Mouse (Mus musculus): Measurements from ENCODE around the gene Otop2.

Otop2 gene

DNA sequence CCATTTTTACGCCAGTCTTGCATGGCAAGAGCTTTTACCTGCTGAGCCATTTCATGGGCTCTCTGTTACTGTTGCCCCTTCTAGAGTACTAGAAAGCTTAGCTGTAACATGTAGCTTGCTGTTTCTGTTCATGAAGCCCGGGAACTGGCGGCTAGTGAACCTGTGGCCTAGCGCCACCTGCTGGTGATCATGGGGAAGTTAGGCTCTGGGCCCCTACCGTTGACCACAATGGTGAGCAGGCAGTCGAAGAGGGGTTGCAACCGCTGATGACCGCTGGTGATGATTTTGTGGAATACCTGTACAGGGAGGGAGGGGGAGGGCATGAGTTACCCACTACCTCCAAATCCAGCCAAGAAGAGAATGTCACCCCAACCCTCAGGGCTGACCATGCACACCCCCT, 47.2 kb downstream of the Otop2 start:
- peak; percentile 61 for DNase-seq

DNA sequence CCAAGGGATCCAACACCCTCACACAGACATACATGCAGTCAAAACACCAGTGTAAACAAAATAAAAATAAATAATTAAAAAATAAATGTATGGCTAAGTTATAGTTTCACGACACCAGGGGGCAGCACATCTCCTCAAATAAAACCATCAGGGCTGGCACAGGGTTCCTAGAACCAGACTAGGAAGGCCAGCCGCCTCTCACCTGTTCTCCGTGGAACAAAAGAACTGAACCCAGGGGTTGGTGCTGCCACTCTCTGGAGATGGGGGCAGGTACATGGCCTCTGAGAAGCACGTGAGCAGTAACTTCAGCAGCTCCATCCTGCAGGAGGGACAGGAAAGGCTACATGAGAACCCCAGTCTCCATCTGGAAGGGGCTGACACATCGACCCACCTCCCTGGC, 51.5 kb downstream of the Otop2 start:
- peak; percentile 79 for DNase-seq

DNA sequence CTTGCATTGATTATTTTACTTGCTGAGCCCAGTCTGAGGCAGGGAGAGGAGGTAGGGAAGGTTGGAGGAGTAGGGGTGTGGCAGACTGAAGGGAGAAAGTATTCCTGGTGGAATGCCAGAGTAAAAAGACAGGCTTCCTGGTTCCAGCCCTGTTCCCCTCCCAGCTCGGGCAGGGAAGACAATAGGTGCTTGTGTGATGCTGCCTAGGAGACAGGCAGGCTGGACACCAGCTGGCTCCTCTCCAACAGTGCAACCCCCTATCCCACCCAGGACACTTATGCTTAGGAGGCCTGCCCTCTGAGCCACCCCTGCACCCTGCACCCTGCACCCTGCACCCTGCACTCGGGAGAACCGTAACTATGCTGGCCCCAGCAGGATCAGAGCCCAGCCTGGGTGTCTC, 52.3 kb downstream of the Otop2 start:
- no peak for DNase-seq

DNA sequence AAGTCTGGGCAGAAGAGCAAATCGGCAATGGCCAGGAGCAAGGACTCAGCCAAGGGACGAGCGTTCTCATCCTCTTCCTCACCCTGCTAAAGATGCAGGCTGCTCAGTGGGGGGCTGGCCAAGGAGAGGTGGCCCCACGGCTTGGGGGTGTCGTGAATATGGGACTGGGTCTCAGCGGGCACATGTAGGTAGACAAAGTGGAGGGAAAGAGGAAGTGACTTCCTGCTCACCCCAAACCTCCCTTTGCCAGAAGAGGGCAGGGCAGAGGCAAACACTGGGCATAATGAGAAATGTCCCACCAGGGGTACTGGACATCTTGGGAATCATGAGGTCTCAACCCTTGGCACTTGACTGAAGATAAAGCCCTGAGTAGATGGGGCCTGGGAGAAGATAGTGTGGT, 52.8 kb downstream of the Otop2 start:
- DNase-seq = no peak

DNA sequence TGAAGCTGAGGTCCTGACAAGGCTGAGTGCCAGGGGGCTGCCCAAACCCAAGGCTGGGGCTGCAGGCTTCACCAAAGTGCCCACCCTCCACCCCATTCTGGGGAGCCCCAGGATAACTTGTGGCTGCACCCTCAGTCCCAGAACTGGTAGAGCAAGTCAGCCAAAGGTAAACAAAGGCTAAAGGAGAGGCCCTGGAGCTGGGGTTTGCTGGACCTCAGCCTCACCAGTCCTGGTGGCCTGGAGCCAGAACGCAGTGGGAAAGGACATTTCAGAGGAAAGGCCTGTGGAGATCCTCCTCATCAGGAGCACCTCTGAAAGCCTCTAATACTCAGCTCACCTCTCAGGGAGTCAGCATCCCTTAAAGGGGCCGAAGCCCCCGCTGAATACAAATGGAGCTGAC, 57.2 kb downstream of the Otop2 start:
- no peak for DNase-seq

DNA sequence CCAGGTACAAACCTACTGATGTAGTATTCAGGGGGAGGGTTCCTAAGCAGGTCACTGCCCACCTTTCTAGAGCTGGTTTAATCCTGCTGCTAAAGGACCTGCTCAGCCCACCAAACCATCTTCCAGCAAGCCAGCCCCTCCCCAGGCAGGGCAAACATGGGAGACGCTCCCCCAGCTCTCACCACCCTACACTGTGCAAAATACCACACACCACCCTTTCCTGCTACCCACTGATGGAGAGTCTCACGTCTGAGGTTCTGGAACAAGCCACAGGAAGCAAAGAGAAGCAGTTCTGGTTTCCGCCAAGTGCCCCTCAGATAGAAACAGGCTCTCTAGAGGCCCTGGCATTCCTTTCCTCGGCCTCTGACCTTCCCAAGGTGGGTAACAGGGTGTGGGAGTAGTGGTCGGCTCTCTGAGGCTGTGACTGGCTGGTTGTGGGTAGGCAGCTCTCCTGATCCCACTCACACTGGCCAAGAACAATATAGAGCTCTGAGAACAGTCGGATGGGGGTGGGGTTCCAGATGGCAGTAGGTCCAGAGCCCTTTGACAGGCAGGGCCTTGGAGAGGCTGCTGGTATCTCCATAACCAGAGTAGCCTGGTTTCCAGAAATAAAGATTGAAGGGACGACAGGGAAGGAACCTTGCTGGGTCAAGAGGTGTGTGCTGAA, 59.2 kb downstream of the Otop2 start:
- no peak for DNase-seq

DNA sequence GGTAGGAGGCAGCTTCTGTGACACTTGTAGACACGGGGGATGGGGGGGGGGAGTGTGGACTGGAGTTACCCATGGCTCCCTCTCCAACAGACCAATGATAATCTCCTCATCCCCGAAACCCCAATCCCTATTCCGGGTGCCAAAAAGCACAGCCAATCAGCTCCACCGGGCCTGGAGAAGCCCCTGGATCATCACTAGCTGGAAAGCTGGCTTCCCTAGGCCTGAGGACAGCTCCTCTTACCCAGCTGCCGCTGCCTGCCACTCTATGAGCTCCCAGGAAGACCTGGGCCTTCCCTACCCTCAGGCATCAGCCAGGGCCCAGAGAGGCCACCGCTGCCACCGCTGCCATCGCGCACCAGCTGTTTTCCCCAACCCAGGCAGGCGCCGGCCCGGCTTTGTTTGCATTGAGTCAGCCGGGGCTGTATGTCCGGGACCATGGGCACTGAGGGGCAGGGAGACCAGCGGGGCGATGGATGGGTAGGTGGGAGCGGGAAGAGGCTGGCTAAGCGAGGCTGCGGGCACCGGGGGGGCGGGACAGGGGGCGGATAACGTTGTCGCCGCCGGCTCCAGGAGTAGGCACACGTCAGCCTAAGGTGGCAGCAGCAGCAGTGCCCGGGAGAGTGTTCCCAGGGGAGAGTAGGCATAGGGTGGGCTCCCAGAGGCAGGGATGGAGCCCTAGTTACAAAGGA, 59.9 kb downstream of the Otop2 start:
- DNase-seq = no peak

DNA sequence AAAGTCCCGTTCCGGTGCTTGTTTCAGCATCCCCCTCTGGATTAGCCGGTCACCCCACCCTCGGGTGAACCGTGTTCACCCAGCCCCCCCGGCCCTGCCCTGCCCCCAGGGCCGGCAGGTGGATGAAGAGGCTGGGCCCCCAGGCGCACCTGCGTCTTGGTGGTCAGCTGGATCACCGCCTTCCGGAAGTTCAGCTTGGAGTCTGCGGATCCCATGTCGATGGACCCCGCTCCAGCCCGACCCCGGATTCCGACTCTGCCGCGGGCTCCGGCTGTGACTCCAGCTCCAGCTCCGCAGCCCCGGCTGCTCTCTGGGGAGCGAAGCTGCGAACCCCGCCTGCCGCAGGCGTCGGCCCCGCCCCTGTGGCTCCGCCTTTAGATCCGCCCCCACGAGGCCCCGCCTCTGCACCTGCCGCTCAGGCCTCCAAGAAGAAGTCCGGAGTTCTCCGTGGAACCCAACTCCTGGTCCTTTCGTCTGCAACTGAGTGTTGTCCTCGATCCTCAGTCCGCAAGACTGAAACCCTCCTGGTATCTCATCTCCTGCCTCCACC, 60.5 kb downstream of the Otop2 start, which contains the start of gene Hid1:
Gene Hid1 (minus strand): TSS at position 362 of the 550 bp plus-strand sequence.
- peak; percentile 85 for DNase-seq

DNA sequence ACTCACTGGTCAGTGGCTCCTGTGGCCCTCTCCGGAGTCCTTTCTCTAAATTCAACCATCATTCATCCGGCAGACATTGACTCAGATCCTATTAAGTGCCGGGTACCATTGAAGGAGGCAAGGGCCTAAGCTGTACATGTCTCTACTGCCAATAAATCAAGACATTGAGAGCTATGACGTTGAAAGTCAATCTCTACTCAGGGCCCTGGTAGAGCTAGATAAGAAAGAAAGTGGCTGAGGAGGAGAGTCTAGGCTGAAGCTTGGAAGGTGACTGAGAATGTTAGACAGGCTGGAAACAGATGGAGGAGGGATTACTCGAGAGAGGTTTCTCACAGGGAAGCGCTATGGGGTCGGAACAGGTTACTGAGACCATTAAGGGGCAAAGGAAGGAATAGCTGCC, 63.4 kb downstream of the Otop2 start:
- no peak for DNase-seq

DNA sequence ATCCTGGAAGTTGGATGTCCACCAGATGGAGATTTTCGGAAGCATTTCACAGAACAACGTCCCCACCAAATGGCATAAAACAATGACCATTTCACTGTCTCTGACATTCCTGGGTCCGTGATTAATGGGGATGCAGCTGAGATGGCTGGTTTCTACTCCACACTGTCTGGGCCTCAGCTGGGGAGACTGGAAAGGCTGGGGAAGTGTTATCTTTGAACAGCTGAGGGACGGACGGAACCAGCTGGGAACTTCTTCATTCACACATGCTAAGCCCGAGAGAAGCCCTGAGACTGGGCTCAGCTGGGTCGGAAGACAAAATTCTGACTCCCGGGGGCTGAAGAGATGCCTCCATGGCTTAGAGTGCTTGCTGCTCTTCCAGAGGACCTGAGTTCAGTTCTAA, 64.4 kb downstream of the Otop2 start:
- no peak for DNase-seq

DNA sequence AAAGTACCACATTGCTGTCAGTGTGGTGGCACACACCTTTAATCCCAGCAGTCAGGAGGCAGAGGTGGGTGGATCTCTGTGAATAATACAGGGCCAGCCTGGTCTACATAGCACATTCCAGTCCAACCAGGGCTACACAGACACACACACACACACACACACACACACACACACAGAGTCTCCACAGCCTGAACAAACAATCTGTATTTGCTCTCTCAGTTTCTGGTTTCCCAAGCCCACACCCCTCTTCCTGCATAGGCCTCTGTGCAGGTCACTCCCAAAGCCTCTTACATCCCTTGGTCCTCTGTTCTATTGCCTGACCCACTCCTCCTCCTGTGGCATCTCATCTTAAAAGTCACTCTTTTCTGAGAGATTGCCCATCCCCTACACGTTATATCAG, 65.1 kb downstream of the Otop2 start:
- no peak for DNase-seq

DNA sequence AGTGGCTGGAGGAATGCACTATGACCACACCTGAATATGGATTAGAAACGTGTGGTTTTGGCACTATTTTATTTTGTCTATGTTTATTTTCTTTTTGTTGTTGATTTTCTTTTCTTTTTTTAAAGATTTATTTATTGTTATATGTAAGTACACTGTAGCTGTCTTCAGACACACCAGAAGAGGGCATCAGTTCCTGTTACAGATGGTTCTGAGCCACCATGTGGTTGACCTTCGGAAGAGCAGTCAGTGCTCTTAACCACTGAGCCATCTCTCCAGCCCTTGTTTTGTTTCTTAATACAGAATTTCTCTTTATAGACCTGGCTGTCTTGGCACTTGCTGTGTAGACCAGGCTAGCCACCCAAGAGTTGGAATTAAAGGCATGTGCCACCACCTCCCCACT, 65.8 kb downstream of the Otop2 start:
- no peak for DNase-seq

DNA sequence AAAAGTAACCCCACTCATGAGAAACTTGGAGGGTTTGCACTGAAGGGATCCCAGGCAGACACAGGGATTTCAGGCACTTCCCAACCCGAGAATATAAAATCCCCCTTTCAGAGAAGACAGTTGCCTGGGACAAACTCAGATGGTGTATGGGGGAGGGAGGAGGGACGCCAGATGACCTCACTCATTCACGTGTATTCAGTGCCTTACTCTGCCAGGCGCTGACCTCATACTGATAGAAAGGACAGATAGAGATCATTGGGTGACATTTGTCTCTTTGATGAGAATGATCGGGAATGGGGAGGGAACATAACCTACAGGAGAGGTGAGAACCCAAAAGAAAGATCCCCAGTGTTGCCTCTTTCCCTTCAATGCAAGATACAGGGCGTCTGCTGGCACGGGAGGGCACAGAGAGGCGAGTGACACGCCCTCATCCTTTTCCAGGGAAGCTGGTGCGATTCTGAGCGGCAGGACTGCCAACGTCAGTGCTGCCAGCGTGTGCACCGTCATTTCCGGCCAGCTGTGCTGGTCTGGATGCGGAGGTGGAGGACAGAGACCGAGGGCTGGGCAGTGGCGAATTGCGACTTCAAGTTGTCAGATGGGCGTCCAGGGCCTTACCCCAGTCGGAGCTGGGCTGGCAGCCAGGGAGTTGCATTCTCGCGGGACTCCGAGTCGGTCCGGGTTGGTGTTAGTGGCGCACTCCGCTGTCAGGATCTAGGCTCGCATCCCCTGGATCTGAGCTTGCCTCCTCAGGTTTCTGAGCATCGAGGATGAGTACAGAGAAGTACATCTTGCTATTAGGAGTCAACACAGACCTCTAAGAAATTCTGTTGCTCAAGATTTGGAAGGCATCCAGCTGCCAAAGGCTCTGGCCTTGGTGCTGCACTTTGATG, 67.1 kb downstream of the Otop2 start:
- DNase-seq = peak; percentile 55

DNA sequence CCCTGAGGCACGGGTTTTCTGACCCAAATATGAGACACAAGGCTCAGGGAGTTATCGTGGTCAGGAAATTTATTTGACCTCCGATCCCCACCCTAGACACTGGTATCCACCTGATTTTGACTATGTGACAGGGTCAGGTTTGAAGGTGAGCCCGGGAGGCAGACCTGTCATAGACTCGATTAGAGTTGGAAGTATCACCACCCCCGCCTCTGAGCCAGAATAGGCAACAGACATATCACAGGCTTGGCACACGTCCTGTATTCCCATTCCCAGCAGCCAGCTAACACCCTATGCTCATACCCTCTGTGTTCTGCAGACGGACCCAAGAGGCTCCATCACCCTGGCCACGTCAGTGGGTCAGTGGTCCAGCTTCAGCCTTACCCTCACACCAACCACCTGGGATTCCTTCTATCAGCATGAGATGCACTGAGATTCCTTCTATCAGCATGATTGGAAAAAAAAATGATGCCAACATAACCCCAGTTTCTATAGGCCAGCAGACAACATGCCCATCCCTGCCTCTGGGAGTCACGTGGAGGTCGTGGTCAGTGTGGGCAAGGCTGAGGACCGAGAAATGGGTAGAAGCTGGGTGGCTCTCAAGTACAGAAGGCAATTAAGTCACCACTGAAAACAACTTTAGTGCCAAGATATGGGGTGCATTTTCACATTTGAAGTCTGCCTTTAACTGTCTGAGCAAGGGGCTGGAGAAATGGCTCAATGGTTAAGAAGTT, 67.9 kb downstream of the Otop2 start:
- DNase-seq = no peak

DNA sequence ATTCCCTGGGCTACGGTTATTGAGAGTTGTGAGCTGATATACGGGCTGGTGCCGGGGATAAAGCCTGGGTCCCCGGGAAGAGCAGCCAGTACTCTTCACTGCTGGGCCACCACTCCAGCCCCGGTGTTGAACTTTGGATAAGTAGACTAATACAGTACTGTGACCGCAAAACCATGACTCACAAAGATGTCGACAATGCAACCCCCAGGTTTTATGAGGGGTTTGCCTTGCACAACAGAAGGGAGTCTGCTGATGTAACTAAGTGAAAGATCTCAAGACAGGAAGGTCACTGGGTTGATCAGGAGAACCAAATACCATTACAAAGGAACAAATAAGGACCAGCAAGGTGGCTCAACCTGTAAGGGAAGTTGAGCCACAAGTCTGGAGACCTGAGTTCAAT, 69.8 kb downstream of the Otop2 start:
- DNase-seq = no peak

DNA sequence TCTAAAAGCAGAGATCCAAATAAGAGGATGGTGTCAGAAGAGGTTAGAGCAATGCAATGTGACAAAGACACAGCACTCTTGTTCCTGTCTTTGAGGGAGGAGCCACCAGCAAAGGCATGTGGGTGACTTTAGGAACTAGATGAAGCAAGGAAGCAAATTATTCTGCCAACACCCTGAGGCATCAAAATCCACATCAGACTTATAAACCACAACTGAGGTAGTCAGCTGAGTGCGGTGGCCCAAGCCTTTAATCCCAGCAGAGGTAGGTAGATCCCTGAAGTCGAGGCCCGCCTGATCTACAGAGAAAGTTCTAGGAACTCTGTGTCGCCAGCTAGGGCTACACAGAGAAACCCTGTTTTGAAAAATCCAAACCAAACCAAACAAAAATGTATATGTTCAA, 70.3 kb downstream of the Otop2 start:
- no peak for DNase-seq

DNA sequence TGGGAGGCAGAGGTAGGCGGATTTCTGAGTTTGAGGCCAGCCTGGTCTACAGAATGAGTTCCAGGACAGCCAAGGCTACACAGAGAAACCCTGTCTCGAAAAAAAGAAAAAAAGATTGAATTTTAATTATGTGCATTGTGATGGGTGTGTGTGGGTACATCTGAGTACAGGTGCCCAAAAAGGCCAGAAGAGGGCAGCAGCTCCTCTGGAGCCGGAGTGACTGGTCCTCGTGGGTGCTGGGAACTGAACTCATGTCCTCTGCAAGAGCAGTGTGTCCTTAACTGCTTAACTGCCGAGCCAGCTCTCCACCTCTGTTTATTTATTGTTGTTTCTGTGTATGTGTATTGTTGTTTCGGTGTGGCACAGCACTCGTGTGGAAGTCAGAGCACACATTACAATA, 70.9 kb downstream of the Otop2 start:
- DNase-seq = no peak

DNA sequence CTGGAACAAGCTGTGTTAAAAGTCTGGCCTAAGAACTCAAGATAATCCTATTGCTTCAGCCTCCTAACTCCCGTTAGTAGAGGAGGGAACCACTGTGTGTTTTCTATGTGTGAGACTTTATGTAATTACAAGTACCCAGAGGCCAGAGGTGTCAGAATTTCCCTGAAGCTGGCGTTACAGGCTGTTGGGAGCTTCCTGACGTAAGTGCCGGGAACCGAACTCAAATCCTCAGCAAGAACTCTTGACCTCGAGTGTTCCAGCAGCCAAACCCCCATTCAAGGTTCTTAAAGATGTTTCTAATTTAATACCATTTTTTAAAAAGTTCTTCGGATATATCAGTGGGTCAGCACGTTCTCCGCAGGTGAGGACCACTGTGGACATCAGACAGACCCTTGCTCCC, 74.3 kb downstream of the Otop2 start:
- DNase-seq = no peak
